Mouse (Mus musculus): ENCODE data around the gene Pde10a. TPM values are rescaled to one million over a fixed set of nuclear protein-coding genes. Genes with fewer than 3 reads are reported as not detected.

Gene Pde10a
- total RNA-seq, 2 experiments from 2014 or later = 67.6 to 71.6 TPM

DNA sequence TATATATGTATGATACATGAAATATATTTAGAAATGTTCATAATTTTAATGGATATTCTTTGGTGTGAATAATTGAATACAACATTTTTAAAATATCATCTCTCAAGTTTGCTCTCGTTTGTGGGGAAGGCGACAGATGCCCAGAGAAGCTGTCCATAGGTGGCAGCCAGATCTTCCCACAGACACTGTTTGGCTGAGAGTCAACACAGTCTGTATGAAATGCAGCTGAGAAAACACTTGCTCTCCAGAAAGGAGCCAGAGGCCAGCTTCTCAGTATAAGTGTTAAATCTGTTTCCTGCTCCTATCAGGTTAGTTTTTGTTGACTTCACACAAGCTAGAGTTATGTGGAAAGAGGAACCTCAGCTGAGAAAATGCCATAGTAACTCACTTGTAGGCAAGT is 461.4 kb downstream of the Pde10a start:
- DNase-seq (ENCODE audit: low spot score in 2 of 2) = peak; percentile 69
- Histone ChIP-seq H3K4me3 (no peak overlapping the region), H3K27ac (peak overlapping the region; percentile 74)
- no peak for TF ChIP-seq CTCF (conservative IDR thresholded peaks at IDR 0.05)

DNA sequence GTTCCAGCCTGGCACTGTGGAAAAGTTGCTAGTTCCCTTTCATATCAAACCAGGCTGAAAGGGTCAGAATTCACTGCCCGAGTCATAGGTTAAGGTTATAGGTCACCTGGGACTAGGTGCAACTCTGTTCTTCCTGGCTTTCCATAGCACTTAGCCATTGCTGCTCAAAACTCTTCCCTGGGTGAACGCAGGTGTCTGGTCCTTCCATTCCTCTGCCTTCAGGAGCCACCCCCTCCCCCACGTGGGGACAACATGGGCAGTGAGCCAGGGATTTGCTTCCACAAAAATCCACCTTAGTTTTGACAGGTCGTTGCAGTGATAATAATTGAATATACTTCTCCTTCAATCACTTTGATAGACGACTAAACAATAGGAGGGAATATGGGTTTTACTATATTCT is 462.2 kb downstream of the Pde10a start:
- TF ChIP-seq CTCF (conservative IDR thresholded peaks at IDR 0.05) = no peak
- Histone ChIP-seq H3K27ac (peak overlapping the region; percentile 74), H3K4me3 (no peak overlapping the region)
- DNase-seq (ENCODE audit: low spot score in 2 of 2) = no peak

DNA sequence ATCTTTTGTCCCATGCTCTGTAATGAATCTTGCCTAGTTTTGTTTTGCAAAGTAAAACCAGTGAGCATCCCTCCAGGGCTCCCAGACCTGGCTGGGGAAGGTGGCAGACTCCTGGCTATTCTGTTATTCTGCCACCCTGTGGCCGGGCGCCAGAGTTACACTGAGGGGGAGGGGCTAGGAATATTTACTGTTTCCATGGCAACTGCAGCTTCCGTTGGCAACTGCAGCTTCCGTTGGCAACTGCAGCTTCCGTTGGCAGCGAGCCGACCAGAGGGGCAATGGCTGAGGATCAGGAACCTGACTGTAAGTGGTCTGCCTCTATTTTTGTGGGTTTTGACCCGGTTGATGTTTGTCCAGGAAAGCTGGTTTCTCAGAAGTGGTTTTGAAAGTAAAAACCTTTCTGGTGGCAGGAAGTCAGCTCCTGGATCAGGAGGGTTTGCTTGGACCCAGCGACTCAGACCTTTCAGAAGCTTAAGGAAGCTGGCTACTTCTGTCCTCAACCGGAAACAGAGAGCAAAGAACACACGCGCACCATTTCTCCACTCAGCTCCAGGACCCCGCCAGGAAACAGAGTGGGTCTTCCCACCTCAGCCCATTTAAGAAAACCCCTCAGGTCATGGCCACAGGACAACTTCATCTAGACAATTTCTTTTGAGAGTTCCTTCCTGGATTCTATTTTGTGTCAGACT is 463.1 kb downstream of the Pde10a start, which contains the start of gene 1700010I14Rik:
1700010I14Rik (plus strand) TSS at position 215 of the 689 bp plus-strand sequence.
- peak within 1 kb of the TSS; percentile 79 for H3K27ac ChIP-seq
- peak; percentile 86 to 92 for DNase-seq (ENCODE audit: low spot score in 2 of 2)
- peak; percentile 84 for TF ChIP-seq CTCF (conservative IDR thresholded peaks at IDR 0.05)
- peak within 1 kb of the TSS; percentile 59 for H3K4me3 ChIP-seq

DNA sequence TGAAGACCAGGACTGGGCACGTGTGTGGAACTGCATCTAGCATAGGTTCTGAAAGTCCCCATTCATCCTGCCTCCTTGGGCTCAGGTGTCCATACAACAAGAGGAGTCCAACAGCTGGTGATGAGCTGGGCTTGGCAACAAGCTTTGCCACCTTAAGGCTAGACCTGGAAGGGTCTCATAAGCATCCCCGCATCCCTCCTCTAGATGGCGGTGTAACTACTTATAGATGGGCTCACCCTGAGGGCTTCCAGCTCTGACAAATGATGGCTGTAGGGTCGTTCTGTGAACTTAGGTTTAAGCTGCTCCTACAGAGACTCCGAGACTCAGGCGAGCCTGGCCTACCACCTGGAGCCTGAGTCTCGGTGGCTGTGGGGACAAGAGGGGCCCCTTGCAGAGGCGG is 466.0 kb downstream of the Pde10a start:
- Histone ChIP-seq H3K4me3 (no peak overlapping the region), H3K27ac (no peak overlapping the region)
- peak in 1 of 2 experiments; percentile 52 for DNase-seq (ENCODE audit: low spot score in 2 of 2)
- TF ChIP-seq CTCF (conservative IDR thresholded peaks at IDR 0.05) = peak; percentile 80

DNA sequence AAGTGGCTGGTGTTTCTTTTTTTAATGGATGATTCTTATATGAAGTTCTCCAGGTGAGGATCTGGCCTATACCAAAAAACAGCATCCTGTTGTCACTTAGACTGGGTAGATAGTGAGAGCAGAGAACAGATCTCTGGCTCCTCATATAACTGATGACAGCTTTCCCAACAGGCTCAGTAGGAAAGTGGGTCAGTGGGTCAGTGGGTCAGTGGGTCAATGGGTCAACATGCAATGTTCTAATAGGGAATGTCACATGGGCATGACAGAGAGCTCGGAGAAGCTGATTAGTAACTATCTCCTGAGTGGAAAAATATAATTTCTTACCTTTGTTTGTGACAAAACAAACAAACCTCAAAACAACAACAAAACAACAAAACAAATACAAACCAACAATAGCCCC is 470.2 kb downstream of the Pde10a start:
- no peak for TF ChIP-seq CTCF (conservative IDR thresholded peaks at IDR 0.05)
- DNase-seq (ENCODE audit: low spot score in 2 of 2) = no peak
- no peak overlapping the region for H3K27ac ChIP-seq
- no peak overlapping the region for H3K4me3 ChIP-seq

DNA sequence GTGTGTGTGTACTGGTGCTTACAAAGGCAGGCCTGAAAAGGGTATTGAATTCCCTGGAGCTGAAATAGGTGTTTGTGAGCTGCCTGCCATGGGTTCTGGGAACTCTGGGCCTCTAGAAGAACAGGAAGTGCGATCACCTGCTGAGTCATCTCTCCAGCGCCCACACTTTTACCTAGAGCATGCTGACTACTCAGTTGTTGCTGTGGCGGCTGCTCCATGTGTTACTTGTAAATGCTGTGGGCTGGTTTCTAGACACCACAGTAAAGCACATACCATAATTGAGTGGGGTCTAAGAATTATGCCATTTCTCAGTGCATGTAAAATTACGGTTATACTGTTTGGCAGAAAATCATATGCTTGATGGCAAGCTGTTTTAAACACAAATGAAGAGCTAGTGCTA is 477.3 kb downstream of the Pde10a start:
- Histone ChIP-seq H3K4me3 (no peak overlapping the region), H3K27ac (no peak overlapping the region)
- DNase-seq (ENCODE audit: low spot score in 2 of 2) = no peak
- no peak for TF ChIP-seq CTCF (conservative IDR thresholded peaks at IDR 0.05)

DNA sequence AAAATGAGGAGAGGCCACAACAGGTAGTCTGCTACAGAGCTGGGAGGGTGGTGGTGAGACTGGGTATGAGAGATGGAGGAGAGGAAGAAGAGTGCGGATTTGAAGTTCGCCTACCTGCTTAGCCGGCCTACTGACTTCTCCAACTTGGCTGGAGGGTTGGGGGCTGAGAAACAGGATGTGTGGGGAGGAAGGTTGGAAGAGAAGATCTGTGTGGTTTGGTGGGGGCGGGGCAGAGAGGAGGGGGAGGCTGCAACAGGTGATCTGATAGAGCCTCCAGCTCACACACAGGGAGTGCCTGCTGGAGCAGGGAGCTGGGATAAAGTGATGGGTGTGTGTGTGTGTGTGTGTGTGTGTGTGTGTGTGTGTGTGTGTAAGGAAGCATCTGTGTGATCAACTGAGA is 479.3 kb downstream of the Pde10a start:
- Histone ChIP-seq H3K27ac (no peak overlapping the region), H3K4me3 (no peak overlapping the region)
- no peak for TF ChIP-seq CTCF (conservative IDR thresholded peaks at IDR 0.05)
- DNase-seq (ENCODE audit: low spot score in 2 of 2) = no peak

DNA sequence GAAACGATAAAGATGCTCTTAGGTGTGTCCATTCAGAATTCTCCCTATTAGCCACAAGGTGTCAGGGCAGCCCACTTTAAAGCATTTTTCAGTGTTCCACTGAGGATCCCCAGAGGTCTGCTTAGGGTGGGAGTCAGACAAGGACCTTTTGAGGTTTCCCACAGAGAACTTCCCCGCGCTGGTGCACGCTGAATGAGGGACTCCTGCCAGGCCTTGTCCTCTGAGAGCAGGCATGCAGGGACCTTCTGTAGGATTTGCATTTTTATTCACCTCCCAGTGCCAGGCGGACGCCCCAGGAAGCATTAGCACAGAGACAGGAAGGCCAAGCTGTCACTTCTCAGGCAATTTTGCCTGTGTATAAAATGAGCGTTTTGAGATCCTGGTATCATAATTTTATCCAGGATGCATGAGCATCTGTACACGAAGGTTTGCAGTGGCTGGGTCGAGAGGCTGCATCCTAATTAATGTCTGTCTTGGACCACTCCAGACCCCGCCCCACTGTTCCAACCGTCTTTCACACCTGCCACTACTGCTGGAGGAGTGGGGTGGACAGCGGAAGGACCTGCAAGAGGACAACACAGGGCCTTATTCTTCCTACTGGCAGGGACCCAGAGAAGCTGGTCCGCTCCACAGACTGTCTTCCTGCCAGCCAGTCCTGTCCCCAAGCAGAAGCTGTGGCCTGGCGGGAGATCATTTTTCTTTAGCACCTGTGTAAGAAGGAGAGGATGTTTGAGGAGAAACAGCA is 498.2 kb downstream of the Pde10a start:
- Histone ChIP-seq H3K27ac (0 out of 2 replicates have a peak overlapping the region, but pooled peaks have one; percentile 23), H3K4me3 (no peak overlapping the region)
- peak; percentile 74 for TF ChIP-seq CTCF (conservative IDR thresholded peaks at IDR 0.05)
- peak; percentile 21 to 47 for DNase-seq (ENCODE audit: low spot score in 2 of 2)

DNA sequence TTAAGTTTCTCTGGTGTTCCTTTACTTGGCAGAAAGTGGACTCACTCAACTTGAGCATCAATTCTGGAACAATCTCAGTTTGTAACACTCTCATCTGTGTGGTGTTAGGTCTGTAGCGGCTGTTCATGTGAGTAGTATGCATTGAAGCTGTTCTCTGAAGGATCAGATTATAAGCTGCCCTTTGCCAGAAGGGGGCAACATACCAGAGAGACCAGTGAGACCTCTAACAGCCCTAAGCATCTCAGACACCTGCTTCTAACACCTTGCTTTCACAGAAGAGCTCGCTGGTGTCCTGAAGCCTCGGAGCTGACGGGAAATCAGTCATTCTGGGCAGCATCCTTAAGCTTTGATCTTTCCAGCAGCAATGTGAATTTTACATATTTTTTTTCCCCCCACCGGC is 505.0 kb downstream of the Pde10a start:
- Histone ChIP-seq H3K27ac (no peak overlapping the region), H3K4me3 (no peak overlapping the region)
- peak; percentile 43 for TF ChIP-seq CTCF (conservative IDR thresholded peaks at IDR 0.05)
- no peak for DNase-seq (ENCODE audit: low spot score in 2 of 2)

DNA sequence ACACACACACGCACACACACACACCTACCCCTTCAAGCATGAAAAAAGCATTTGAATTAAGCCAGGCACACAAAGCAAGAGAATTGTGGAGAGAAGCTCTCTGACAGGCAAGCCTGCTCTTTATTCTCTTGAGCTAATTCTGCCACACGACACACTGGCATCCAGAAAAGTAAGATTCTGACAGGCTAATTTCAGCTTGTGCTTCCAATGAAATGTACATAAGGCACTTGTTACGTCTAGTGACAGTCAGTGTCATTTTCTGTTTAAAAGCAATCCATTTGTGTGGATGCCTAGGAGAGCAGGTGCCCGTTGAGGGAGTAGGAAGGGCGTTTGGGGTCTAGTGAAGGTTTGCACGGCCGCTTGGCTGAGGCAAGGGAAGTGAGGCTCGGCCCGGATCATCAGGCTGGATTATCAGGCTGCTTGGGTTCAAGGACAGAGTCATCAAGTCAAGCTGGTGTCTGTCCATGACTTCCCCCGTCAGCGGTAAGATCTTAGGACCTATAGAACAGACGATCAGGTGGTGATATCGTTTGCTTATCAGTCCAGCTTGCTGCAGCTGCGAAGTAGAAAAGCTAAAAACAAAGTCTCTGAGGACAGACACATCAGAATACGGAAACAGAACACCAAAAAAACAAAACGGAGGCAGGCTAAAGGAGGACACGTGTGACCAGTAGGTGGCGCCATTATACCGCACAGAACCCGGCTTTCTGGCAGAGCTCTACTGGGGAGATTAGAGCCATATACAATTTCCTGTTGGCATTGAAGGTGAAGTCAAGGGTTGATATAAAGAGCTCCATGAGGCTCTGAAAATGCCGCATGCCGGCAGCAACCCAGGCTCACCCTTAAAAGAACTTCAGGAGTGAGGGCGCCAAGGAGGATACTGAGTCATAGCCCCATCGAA is 506.3 kb downstream of the Pde10a start:
- H3K27ac ChIP-seq = peak overlapping the region; percentile 87
- peak; percentile 84 to 94 for DNase-seq (ENCODE audit: low spot score in 2 of 2)
- peak overlapping the region; percentile 61 for H3K4me3 ChIP-seq
- peak; percentile 99 for TF ChIP-seq CTCF (conservative IDR thresholded peaks at IDR 0.05)

DNA sequence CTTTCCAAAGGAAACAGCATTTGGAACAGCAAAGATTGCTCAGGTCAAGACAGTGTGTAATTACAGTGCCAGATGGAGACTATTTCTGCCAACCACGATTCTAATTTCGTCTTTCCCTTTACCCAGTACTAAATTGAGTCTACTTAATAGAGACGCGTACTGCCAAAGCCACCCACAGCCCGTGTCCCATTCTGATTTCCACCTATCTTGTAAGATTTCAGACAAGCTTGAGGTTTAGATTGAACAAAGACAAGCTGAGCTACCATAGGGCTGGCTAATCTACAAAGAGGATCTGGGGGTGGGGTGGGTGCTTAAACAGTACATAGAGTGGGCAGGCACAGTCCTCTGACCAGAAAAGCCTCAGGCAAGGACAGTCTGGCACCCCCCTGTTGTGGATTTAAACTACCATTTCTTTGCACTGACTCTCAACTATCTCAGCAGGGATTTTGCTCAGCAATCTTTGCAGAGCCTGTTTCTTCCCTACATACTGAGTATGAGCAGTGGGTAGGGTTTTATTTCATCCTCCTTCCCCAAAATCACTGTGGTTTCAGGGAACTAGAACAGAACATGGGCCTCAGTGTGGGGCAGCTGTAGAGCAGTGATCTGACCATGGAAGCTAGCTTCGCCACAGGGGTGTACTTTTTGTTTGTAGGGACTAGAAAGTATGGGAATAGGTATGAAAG is 507.3 kb downstream of the Pde10a start:
- TF ChIP-seq CTCF (conservative IDR thresholded peaks at IDR 0.05) = no peak
- peak overlapping the region; percentile 61 for H3K4me3 ChIP-seq
- peak in 1 of 2 experiments; percentile 28 for DNase-seq (ENCODE audit: low spot score in 2 of 2)
- peak overlapping the region; percentile 87 for H3K27ac ChIP-seq

DNA sequence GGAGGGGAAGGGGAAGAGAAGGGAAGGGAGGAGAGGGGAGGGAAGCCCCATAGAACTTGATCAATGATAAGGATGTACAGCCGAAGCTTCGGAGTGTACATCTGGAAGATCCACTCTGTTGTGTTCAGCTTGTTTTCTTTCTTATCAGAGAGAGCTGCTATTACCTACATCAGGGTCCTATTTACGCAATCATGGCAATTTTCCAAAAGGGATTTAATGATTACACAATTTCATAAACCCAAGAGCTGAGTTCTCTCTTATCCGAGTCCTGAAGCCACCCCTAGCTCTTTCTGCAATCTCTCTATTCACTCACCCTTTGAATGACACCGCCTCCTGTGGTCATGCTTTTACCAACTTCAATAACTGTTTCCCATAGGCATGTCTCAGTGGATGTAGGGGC is 508.3 kb downstream of the Pde10a start:
- Histone ChIP-seq H3K27ac (no peak overlapping the region), H3K4me3 (no peak overlapping the region)
- DNase-seq (ENCODE audit: low spot score in 2 of 2) = no peak
- TF ChIP-seq CTCF (conservative IDR thresholded peaks at IDR 0.05) = no peak
